In genomic region chr10:84710827-84711226, GRCm38 (mm10) we compare ENCODE assay signal across 15 mouse cellular contexts. TPM values are rescaled to one million over a fixed set of nuclear protein-coding genes. Genes with fewer than 3 reads are reported as not detected.
DNase-seq lines count a peak whose midpoint lies in the region; ATAC-seq lines count a peak whose summit lies in the region.
"Had no signal": no experiment of that assay in that cellular context is flagged by ENCODE, and none has a peak within 500 bp of the region (broad histone marks: within the 10 kb centered on the region; RNA-seq: fewer than 3 reads in every experiment).

No protein-coding gene starts in this region.

- peaks cover 14% of the 10 kb centered on the region for H3K4me1 ChIP-seq in kidney, embryonic 16.5 days (ENCODE audit: insufficient read depth, low read length)
- peaks cover 91% of the 10 kb centered on the region for H3K4me1 ChIP-seq in hindbrain, embryonic 10.5 days (replicated peaks)
- peaks cover 69% of the 10 kb centered on the region for H3K4me1 ChIP-seq in midbrain, embryonic 12.5 days

- DNase-seq in kidney, postnatal 25 days: no peak
- DNase-seq in hindbrain, embryonic 10.5 days (ENCODE audit: low spot score): peak; percentile 74
- DNase-seq in frontal cortex, postnatal 36 days (ENCODE audit: low spot score in 2 of 2): no peak
- DNase-seq: adrenal gland, adult 8-10 months; cerebellum, adult 2 months; lung, postnatal 4 days had no signal

- H3K36me3 ChIP-seq in kidney, embryonic 16.5 days (ENCODE audit: insufficient read depth, low read length): peaks cover 6% of the 10 kb centered on the region
- peaks cover 23% of the 10 kb centered on the region for H3K36me3 ChIP-seq in hindbrain, embryonic 10.5 days
- H3K36me3 ChIP-seq in midbrain, embryonic 12.5 days: no peaks in the 10 kb centered on the region

- H3K27ac ChIP-seq in kidney, embryonic 16.5 days (ENCODE audit: low read length): peak overlapping the region; percentile 61; the same call in 1 of the 2 replicates
- peak overlapping the region; percentile 86 for H3K27ac ChIP-seq in hindbrain, embryonic 10.5 days
- H3K27ac ChIP-seq in midbrain, embryonic 12.5 days (replicated peaks): peak overlapping the region; percentile 86
- H3K27ac ChIP-seq: limb, embryonic 15.5 days had no signal

- no peaks in the 10 kb centered on the region for H3K27me3 ChIP-seq in kidney, embryonic 16.5 days (ENCODE audit: insufficient read depth, low read length)
- H3K27me3 ChIP-seq in hindbrain, embryonic 10.5 days (ENCODE audit: insufficient read depth, poor library complexity, severe bottlenecking): peaks cover 10% of the 10 kb centered on the region; the same call in 1 of the 2 replicates
- peaks cover 30% of the 10 kb centered on the region for H3K27me3 ChIP-seq in midbrain, embryonic 12.5 days
- H3K27me3 ChIP-seq: limb, embryonic 15.5 days had no signal

- H3K4me2 ChIP-seq in kidney, embryonic 16.5 days (replicated peaks; ENCODE audit: low read depth, low read length): no peak overlapping the region
- H3K4me2 ChIP-seq in midbrain, embryonic 12.5 days (replicated peaks): 0 out of 2 replicates have a peak overlapping the region, but pooled peaks have one; percentile 9
- H3K4me2 ChIP-seq: limb, embryonic 15.5 days had no signal

- ATAC-seq in kidney, embryonic 16.5 days (ENCODE audit: low FRiP score, low TSS enrichment): peak; percentile 82
- ATAC-seq in midbrain, embryonic 12.5 days (ENCODE audit: low FRiP score, low read depth): peak; percentile 80
- no peak for ATAC-seq in granulocyte monocyte progenitor cell, adult 5-6 weeks (replicated peaks; ENCODE audit: poor library complexity, severe bottlenecking)
- ATAC-seq in frontal cortex, adult (ENCODE audit: low TSS enrichment): no peak
- ATAC-seq in megakaryocyte progenitor cell, adult 5-6 weeks (replicated peaks; ENCODE audit: poor library complexity): no peak

- H3K9me3 ChIP-seq in kidney, embryonic 16.5 days (ENCODE audit: low read length): no peaks in the 10 kb centered on the region
- no peaks in the 10 kb centered on the region for H3K9me3 ChIP-seq in hindbrain, embryonic 10.5 days
- no peaks in the 10 kb centered on the region for H3K9me3 ChIP-seq in midbrain, embryonic 12.5 days
- H3K9me3 ChIP-seq: limb, embryonic 15.5 days had no signal

- H3K4me3 ChIP-seq in kidney, embryonic 16.5 days (ENCODE audit: low read length): no peak overlapping the region
- H3K4me3 ChIP-seq in hindbrain, embryonic 10.5 days: no peak overlapping the region
- H3K4me3 ChIP-seq in midbrain, embryonic 12.5 days: no peak overlapping the region
- H3K4me3 ChIP-seq: erythroblast, embryonic 14.5 days; limb, embryonic 15.5 days had no signal

- whole genome bisulfite sequencing in kidney, embryonic 16.5 days: 24% methylated on average over 4 of the region's 4 CpGs
- WGBS in hindbrain, embryonic 10.5 days: 9% methylated on average over 4 of the region's 4 CpGs
- WGBS in midbrain, embryonic 12.5 days: 20% methylated on average over 4 of the region's 4 CpGs

- no peak overlapping the region for H3K9ac ChIP-seq in kidney, embryonic 16.5 days (replicated peaks; ENCODE audit: low read length)
- no peak overlapping the region for H3K9ac ChIP-seq in midbrain, embryonic 12.5 days (replicated peaks)
- H3K9ac ChIP-seq: limb, embryonic 15.5 days had no signal

RNA-seq across cellular contexts. Expression of gene Rfx4, which starts 45.0 kb away (rescaled TPM):
- polyA plus RNA-seq in kidney, embryonic 16.5 days (2015; fragmentation: Nextera tagmentation; extraction: Ambion mirVana): 0.20 and 0.33 TPM in 2 replicates
- polyA plus RNA-seq in hindbrain, embryonic 10.5 days (2016; fragmentation: Nextera tagmentation; extraction: Ambion mirVana): 49.2 and 66.6 TPM in 2 replicates
- 53.5 and 56.0 TPM in 2 replicates for polyA plus RNA-seq in midbrain, embryonic 12.5 days (2016; fragmentation: Nextera tagmentation; extraction: Ambion mirVana)
- not detected in 2 replicates for total RNA-seq in granulocyte monocyte progenitor cell, adult 5-6 weeks (2014; fragmentation: Nextera tagmentation)
- total RNA-seq in granulocyte monocyte progenitor cell, adult 5-6 weeks (2017): not detected in 2 replicates
- not detected in 2 replicates for total RNA-seq in megakaryocyte progenitor cell, adult 5-6 weeks (2015)
- total RNA-seq in megakaryocyte progenitor cell, adult 5-6 weeks (2017): not detected in 2 replicates
- polyA plus RNA-seq: C2C12; erythroblast, embryonic 14.5 days; spleen, adult 2 months had no signal

Comparison
In these comparisons a context has a peak if more than half of its experiments do, and no peak if none do; other contexts are left out.
1. ATAC-seq: peak in kidney, embryonic 16.5 days (single experiment) and midbrain, embryonic 12.5 days (single experiment); none in granulocyte monocyte progenitor cell, adult 5-6 weeks (single experiment), frontal cortex, adult (single experiment) and megakaryocyte progenitor cell, adult 5-6 weeks (single experiment).
2. RNA of gene Rfx4, which starts 45.0 kb away (polyA plus RNA-seq): 49.2 to 66.6 TPM in hindbrain, embryonic 10.5 days and 53.5 to 56.0 TPM in midbrain, embryonic 12.5 days; 0.20 to 0.33 TPM in kidney, embryonic 16.5 days; every median in the first group is over 10 times any median in the second.
3. Peak in every context shown above with its lines, with median percentiles within 50 percentile points of each other: H3K27ac ChIP-seq.